Mouse (Mus musculus): ENCODE results near the gene Crygb.
"Not testable (repeated sequence)": the region's sequence is repeated elsewhere in the genome, so short reads cannot be mapped to it uniquely, and the experiment has no call there.

Gene Crygb

GRCm38 (mm10) chr1:65067842-65068241 is 14.2 kb downstream of the Crygb start:
- DNase-seq: no peak

- DNase-seq: no peak
Measured at GRCm38 (mm10) chr1:65064201-65064600, 17.9 kb downstream of the Crygb start.

GRCm38 (mm10) chr1:65063352-65063751 is 18.7 kb downstream of the Crygb start, which contains the start of gene Crygd:
Gene Crygd, minus strand, starts transcription at chr1:65063452.
- no peak for DNase-seq

- DNase-seq: no peak
Measured at GRCm38 (mm10) chr1:65052140-65052539, 29.9 kb downstream of the Crygb start.

GRCm38 (mm10) chr1:65051696-65052095 is 30.4 kb downstream of the Crygb start:
- no peak for DNase-seq

- DNase-seq: not testable (repeated sequence)
Measured at GRCm38 (mm10) chr1:65050952-65051351, 31.1 kb downstream of the Crygb start, which contains the start of gene Cryge. Gene Cryge, minus strand, starts transcription at chr1:65051149.

- no peak for DNase-seq
Measured at GRCm38 (mm10) chr1:65048781-65049180, 33.3 kb downstream of the Crygb start.

GRCm38 (mm10) chr1:65046401-65047109 is 35.5 kb downstream of the Crygb start:
- DNase-seq: no peak

GRCm38 (mm10) chr1:65043433-65043832 is 38.7 kb downstream of the Crygb start:
- no peak for DNase-seq

GRCm38 (mm10) chr1:65041837-65042236 is 40.3 kb downstream of the Crygb start:
- no peak for DNase-seq

- no peak for DNase-seq
Measured at GRCm38 (mm10) chr1:65040806-65041205, 41.3 kb downstream of the Crygb start.

- no peak for DNase-seq
Measured at GRCm38 (mm10) chr1:65039679-65040078, 42.4 kb downstream of the Crygb start.

- DNase-seq: no peak
Measured at GRCm38 (mm10) chr1:65037542-65037941, 44.5 kb downstream of the Crygb start.

- DNase-seq: no peak
Measured at GRCm38 (mm10) chr1:65035513-65035912, 46.6 kb downstream of the Crygb start.

- DNase-seq: no peak
Measured at GRCm38 (mm10) chr1:65032641-65033040, 49.4 kb downstream of the Crygb start, which contains the start of gene Akr1cl. Gene Akr1cl, minus strand, starts transcription at chr1:65032759.
